Mouse (Mus musculus) C2C12 (cell line): ENCODE measurements around the gene Hdac11. TPM values are rescaled to one million over a fixed set of nuclear protein-coding genes. Genes with fewer than 3 reads are reported as not detected.

ENCODE experiments used
- H3K27me3 ChIP-seq: one replicate; pipeline ENCODE4 v1.6.1; 2011; ENCODE audit not compliant: control insufficient read depth, insufficient read depth, insufficient read length
- H3K36me3 ChIP-seq: one replicate; pipeline ENCODE4 v1.6.1; 2011; ENCODE audit not compliant: control insufficient read depth, insufficient read depth
- H3K4me3 ChIP-seq: one replicate; pipeline ENCODE4 v1.5.1; 2011; ENCODE audit warnings: mild to moderate bottlenecking, control low read depth; ENCODE audit not compliant: poor library complexity, insufficient read depth, severe bottlenecking
- H3K79me2 ChIP-seq: one replicate; pipeline ENCODE4 v1.6.1; 2011; ENCODE audit not compliant: control insufficient read depth, insufficient read depth
- H3K79me3 ChIP-seq: one replicate; pipeline ENCODE4 v1.6.1; 2011; ENCODE audit warnings: low read depth, control low read depth
- H3ac ChIP-seq: one replicate; pipeline ENCODE3; 2011; ENCODE audit warnings: low read depth; ENCODE audit not compliant: control insufficient read depth, insufficient read length
- CEBPB ChIP-seq: IDR thresholded peaks from one replicate; pipeline ENCODE4 v1.6.1; 2011; ENCODE audit warnings: low read depth, mild to moderate bottlenecking, control low read depth, moderate library complexity
- CTCF ChIP-seq: IDR thresholded peaks from one replicate; pipeline ENCODE4 v1.5.1; 2011; ENCODE audit not compliant: control insufficient read depth, insufficient read depth, insufficient read length
- FOSL1 ChIP-seq: IDR thresholded peaks from one replicate; pipeline ENCODE4 v1.8.0; 2011; ENCODE audit warnings: mild to moderate bottlenecking, low read length; ENCODE audit not compliant: poor library complexity, insufficient read depth, severe bottlenecking
- MAX ChIP-seq: IDR thresholded peaks from one replicate; pipeline ENCODE4 v1.6.1; 2011; ENCODE audit warnings: mild to moderate bottlenecking, control low read depth
- MYOD1 ChIP-seq: IDR thresholded peaks from one replicate; pipeline ENCODE4 v1.6.1; 2011; ENCODE audit warnings: low read depth; ENCODE audit not compliant: control insufficient read depth, insufficient read length
- MYOG ChIP-seq: IDR thresholded peaks from one replicate; pipeline ENCODE4 v1.6.1; 2011; ENCODE audit not compliant: control insufficient read depth, insufficient read length; ENCODE audit errors: extremely low read depth
- USF1 ChIP-seq: IDR thresholded peaks from one replicate; pipeline ENCODE4 v1.6.1; 2011; ENCODE audit warnings: low read depth, mild to moderate bottlenecking, control low read depth, moderate library complexity
- polyA plus RNA-seq: library from polyadenylated mRNA; unstranded; fragments of >200 nt; fragmentation: generic; extraction: Trizol; gene quantifications from one replicate; pipeline ENCODE4 v1.2.1, GENCODE M21; 2012; ENCODE audit warnings: missing spikeins

Hdac11 gene
- polyA plus RNA-seq, 1 experiment = 1.1 TPM

- H3K79me3 ChIP-seq = no peaks in the 10 kb centered on the region
- peaks cover 35% of the 10 kb centered on the region for H3K27me3 ChIP-seq
- TF ChIP-seq CEBPB (no peak), MAX (no peak), MYOG (no peak), CTCF (no peak), USF1 (no peak), FOSL1 (no peak)
- no peaks in the 10 kb centered on the region for H3K79me2 ChIP-seq
- H3K36me3 ChIP-seq = no peaks in the 10 kb centered on the region
- H3K4me3 ChIP-seq = no peak overlapping the region
- H3ac ChIP-seq = no peak overlapping the region
These were observed 45.1 kb upstream of the Hdac11 start for GRCm38 (mm10) chr6:91111141-91111953.

DNA sequence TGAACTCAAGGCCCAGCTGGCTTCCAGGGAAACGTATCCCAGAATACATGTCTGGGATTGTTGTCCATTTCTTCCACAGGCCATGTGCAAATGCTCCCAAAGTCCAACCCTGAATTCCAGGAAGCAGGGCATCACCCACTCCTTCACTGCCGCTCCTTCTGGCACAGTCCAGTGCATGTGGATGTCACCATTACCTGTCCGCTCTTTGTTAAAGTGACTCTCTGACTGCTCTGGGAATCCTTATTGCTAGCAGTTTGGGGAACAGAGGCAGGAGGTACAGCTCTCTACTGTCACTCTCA, 44.6 kb upstream of the Hdac11 start:
- Histone ChIP-seq H3K27me3 (peaks cover 38% of the 10 kb centered on the region), H3K36me3 (no peaks in the 10 kb centered on the region), H3K79me2 (no peaks in the 10 kb centered on the region), H3ac (no peak overlapping the region), H3K4me3 (no peak overlapping the region), H3K79me3 (no peaks in the 10 kb centered on the region)
- TF ChIP-seq CEBPB (no peak), CTCF (no peak), MAX (no peak), MYOD1 (no peak), FOSL1 (no peak), MYOG (no peak), USF1 (no peak)

DNA sequence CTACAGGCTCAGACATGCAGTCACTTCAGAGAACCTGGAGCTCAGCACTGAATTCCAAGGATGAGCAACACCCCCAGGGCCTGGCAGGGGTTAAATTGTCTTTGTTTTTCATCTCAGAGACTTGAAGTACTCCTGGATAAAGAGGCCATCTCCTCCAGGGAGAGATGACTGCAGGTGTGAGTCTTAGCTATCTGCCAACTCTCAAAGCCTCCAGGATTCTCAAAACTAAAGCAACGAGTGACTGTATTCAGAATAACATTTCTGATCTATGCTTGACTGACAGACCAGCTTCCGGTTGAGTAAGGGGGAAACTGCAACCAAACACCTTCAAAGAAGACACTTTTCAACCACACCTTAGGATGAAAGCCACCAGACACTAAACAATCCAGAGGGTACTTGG, 41.7 kb upstream of the Hdac11 start:
- H3K79me2 ChIP-seq = no peaks in the 10 kb centered on the region
- no peaks in the 10 kb centered on the region for H3K79me3 ChIP-seq
- H3K4me3 ChIP-seq = no peak overlapping the region
- peaks cover 40% of the 10 kb centered on the region for H3K27me3 ChIP-seq
- TF ChIP-seq MYOG (no peak), CEBPB (no peak), MAX (no peak), CTCF (no peak), USF1 (no peak), MYOD1 (no peak), FOSL1 (no peak)
- H3ac ChIP-seq = no peak overlapping the region
- H3K36me3 ChIP-seq = no peaks in the 10 kb centered on the region

DNA sequence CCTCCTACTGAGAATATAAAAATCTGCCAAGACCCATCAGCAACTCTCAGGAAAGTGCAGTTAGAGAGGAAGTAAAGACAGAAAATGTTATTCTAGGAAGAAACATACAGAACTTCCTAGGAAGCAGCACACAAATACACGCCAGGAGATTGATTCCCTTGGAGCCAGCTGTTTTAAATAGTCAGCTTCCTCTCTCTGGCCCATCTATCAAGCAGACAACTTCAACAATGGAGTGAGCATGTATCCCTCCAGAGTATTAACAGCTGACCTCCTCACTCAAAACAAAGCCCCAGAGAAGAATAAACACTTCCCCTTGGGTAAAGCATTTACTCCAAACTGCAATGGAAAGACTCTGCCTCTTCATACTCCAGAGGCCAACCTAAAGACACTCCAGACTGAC, 41.3 kb upstream of the Hdac11 start:
- Histone ChIP-seq H3K36me3 (no peaks in the 10 kb centered on the region), H3K27me3 (peaks cover 40% of the 10 kb centered on the region), H3K79me2 (no peaks in the 10 kb centered on the region), H3K79me3 (no peaks in the 10 kb centered on the region), H3K4me3 (no peak overlapping the region), H3ac (no peak overlapping the region)
- TF ChIP-seq CEBPB (no peak), USF1 (no peak), CTCF (no peak), MAX (no peak), FOSL1 (no peak)

GRCm38 (mm10) chr6:91115863-91116243, 40.6 kb upstream of the Hdac11 start:
- H3K4me3 ChIP-seq = no peak overlapping the region
- no peaks in the 10 kb centered on the region for H3K36me3 ChIP-seq
- peaks cover 39% of the 10 kb centered on the region for H3K27me3 ChIP-seq
- no peak for TF ChIP-seq MYOG
- H3K79me3 ChIP-seq = no peaks in the 10 kb centered on the region
- H3K79me2 ChIP-seq = no peaks in the 10 kb centered on the region
- H3ac ChIP-seq = no peak overlapping the region

DNA sequence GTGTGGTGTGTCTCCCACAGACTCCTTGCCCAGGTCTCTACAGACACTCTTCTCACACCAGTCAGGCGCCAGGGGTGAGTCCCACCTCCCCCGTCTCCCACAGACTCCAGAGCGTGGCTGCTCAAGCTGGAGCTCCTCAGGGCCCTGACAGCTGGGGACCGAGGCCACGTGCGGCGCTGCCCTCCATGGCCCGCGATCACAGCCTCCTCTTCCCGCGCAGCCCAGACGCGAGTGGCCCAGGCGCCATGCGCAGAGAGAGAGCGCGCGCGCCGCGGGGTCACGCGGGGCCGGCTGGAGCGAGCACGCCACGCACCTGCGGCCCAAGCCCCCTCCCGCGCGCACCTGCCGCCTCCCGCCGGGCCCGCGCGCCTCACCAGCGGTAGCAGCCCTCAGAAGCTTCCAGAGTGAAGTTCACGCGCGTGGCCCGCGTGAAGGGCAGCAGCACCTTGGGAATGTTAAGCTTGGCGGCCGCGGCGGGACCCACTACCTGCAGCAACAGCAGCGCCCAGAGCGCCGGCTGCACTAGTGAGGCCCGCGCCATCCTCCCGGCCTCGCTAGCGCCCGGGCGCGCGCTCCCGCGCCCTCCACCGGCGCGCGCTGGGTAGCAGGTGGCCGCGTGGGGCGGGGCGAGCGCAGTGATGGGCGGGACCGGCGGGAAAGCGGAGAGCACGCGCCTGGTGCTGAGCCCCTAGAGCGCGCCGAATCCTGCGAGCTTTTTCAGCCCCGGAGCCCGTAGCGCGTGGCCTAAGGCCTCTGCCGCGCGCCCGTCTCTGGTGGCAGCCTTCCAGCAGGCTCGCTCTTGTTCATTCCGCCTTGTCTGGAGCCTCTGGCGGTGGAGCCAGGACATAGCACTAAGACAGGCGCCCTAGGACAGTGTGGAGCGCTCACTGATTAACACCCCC, 40.0 kb upstream of the Hdac11 start, which contains the start of gene Nup210:
Nup210 (minus strand) TSS at position 586 of the 902 bp plus-strand sequence.
- TF ChIP-seq USF1 (no peak), CTCF (peak; percentile 10)
- H3K27me3 ChIP-seq = peaks cover 33% of the 10 kb centered on the region
- no peak within 1 kb of the TSS for H3ac ChIP-seq
- H3K79me3 ChIP-seq = no peaks in the 10 kb centered on the region
- no peaks in the 10 kb centered on the region for H3K36me3 ChIP-seq
- no peaks in the 10 kb centered on the region for H3K79me2 ChIP-seq
- H3K4me3 ChIP-seq = no peak within 1 kb of the TSS
